ENCODE assay signal across 1 mouse cellular context in the genomic region with DNA sequence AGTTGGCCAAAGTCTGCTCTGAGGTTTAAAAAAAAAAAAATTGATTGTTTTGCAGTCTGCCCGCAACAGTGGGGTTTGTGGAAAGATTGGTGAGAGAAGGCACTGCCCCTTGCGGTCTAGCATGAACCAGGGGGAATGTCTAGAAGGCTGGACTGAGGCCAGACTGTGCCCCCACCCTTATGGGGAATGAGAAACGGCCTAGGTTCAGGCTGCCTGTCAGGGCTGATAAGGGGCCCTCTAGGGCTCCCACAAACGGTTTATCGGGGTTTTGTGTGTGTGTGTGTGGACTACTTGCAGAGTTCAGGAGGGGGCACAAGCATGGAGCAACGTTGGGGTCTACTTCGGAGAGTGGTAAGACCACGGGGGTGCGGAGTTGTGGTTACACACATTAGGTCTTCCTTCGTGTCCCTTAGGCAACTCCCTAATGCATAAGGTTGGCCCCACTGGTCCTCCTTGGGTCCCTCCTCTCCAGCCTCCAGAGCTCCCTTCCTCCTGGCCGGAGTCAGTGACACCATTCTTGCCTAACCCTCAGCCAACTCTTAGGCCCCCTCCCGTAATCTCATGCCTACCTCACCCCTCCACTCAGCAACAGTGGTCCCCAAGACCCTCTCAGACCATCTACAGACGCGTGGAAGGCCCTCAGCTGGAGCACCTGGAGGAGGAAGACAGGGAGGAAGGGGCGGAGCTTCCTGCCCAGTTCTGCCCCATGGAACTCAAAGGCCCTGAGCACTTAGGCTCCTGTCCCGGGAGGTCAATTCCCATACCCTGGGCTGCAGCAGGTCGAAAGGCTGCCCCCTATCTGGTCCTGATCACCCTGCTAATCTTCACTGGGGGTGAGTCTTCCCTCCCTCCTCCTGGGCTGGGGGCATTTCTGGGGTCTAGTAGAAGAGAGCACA.
TF ChIP-seq lines count a peak whose summit lies in the region.

No protein-coding gene starts in this region.

TF ChIP-seq in MEL, 35 proteins besides CTCF, POLR2A, EP300 and RAD21:
- 0 out of 2 replicates have a peak, but pooled peaks have one; percentile 8 for TF ChIP-seq JUND (IDR thresholded peaks at IDR 0.05; ENCODE audit: low read depth, low read length)
- TF ChIP-seq USF1 (IDR thresholded peaks at IDR 0.05; ENCODE audit: low read depth, low read length): no peak
- no peak for TF ChIP-seq GABPA (IDR thresholded peaks at IDR 0.05; ENCODE audit: low read depth, low read length)
- no peak for TF ChIP-seq NRF1 (IDR thresholded peaks at IDR 0.05; ENCODE audit: insufficient read depth, low read depth, low read length, poor library complexity, severe bottlenecking)
- peak; percentile 79; the same call in 1 of the 2 replicates for TF ChIP-seq MAFK (IDR thresholded peaks at IDR 0.05; ENCODE audit: borderline replicate concordance, low read depth, low read length)
- peak; percentile 81 for TF ChIP-seq BHLHE40 (IDR thresholded peaks at IDR 0.05; ENCODE audit: borderline replicate concordance, low read depth, low read length)
- peak; percentile 99 for TF ChIP-seq TCF12 (IDR thresholded peaks at IDR 0.05; ENCODE audit: low read depth, low read length)
- no peak for TF ChIP-seq POLR2AphosphoS5 (IDR thresholded peaks at IDR 0.05; ENCODE audit: borderline replicate concordance, low read depth, low read length)
- TF ChIP-seq CHD2 (IDR thresholded peaks at IDR 0.05; ENCODE audit: low read length): peak; percentile 13; the same call in 1 of the 2 replicates
- peak; percentile 89 for TF ChIP-seq ZNF384 (IDR thresholded peaks at IDR 0.05; ENCODE audit: low read depth, low read length)
- TF ChIP-seq TBP (IDR thresholded peaks at IDR 0.05; ENCODE audit: low read depth, low read length): peak; percentile 69
- peak; percentile 54 for TF ChIP-seq MAX (IDR thresholded peaks at IDR 0.05; ENCODE audit: low read length)
- TF ChIP-seq E2F4 (IDR thresholded peaks at IDR 0.05; ENCODE audit: borderline replicate concordance, low read depth, low read length): no peak
- peak; percentile 94 for TF ChIP-seq GATA1 (IDR thresholded peaks at IDR 0.05; ENCODE audit: low read depth, low read length)
- TF ChIP-seq HCFC1 (IDR thresholded peaks at IDR 0.05; ENCODE audit: low read depth, low read length): peak; percentile 63
- TF ChIP-seq MYC (IDR thresholded peaks at IDR 0.05; ENCODE audit: low read depth, low read length): peak; percentile 82
- no peak for TF ChIP-seq USF2 (IDR thresholded peaks at IDR 0.05; ENCODE audit: borderline replicate concordance in 1 of 2, insufficient read depth in 1 of 2, low read depth in 1 of 2, low read length in 2 of 2)
- TF ChIP-seq MYB (IDR thresholded peaks at IDR 0.05; ENCODE audit: low read depth, low read length): peak; percentile 98
- TF ChIP-seq MEF2A (IDR thresholded peaks at IDR 0.05; ENCODE audit: extremely low read depth, insufficient replicate concordance, low read depth, low read length, poor library complexity, severe bottlenecking): peak; percentile 30; the same call in 1 of the 2 replicates
- TF ChIP-seq CHD1 (IDR thresholded peaks at IDR 0.05; ENCODE audit: low read depth, low read length): no peak
- TF ChIP-seq ZC3H11A (IDR thresholded peaks at IDR 0.05; ENCODE audit: low read depth, low read length): no peak
- peak; percentile 57; the same call in 1 of the 2 replicates for TF ChIP-seq MXI1 (IDR thresholded peaks at IDR 0.05; ENCODE audit: low read depth, low read length)
- no peak for TF ChIP-seq UBTF (IDR thresholded peaks at IDR 0.05; ENCODE audit: borderline replicate concordance, insufficient read depth, low read depth, low read length)
- peak; percentile 92 for TF ChIP-seq ETS1 (IDR thresholded peaks at IDR 0.05; ENCODE audit: low read depth, low read length)
- 0 out of 2 replicates have a peak, but pooled peaks have one; percentile 29 for TF ChIP-seq ELF1 (IDR thresholded peaks at IDR 0.05; ENCODE audit: low read depth, low read length)
- TF ChIP-seq SIN3A (IDR thresholded peaks at IDR 0.05; ENCODE audit: low read length): peak; percentile 96
- peak; percentile 45; the same call in 1 of the 2 replicates for TF ChIP-seq POLR2AphosphoS2 (IDR thresholded peaks at IDR 0.05; ENCODE audit: low read length)
- TF ChIP-seq SMC3 (IDR thresholded peaks at IDR 0.05; ENCODE audit: low read depth, low read length): no peak
- TF ChIP-seq ZKSCAN1 (IDR thresholded peaks at IDR 0.05; ENCODE audit: low read depth, low read length): no peak; the same call in 1 of the 2 replicates
- peak; percentile 27; the same call in 1 of the 2 replicates for TF ChIP-seq KAT2A (conservative IDR thresholded peaks at IDR 0.05; ENCODE audit: low read depth, low read length)
- TF ChIP-seq NELFE (IDR thresholded peaks at IDR 0.05; ENCODE audit: low read depth, low read length): peak; percentile 76
- peak; percentile 95 for TF ChIP-seq RCOR1 (IDR thresholded peaks at IDR 0.05; ENCODE audit: low read depth, low read length)
- TF ChIP-seq MAZ (IDR thresholded peaks at IDR 0.05; ENCODE audit: low read depth, low read length): peak; percentile 99
- peak; percentile 93 for TF ChIP-seq TAL1 (IDR thresholded peaks at IDR 0.05; ENCODE audit: low read length)
- TF ChIP-seq ZMIZ1 (IDR thresholded peaks at IDR 0.05; ENCODE audit: low read depth, low read length): peak; percentile 62
